Mouse (Mus musculus): ENCODE results near the gene Nxpe2. TPM values are rescaled to one million over a fixed set of nuclear protein-coding genes. Genes with fewer than 3 reads are reported as not detected.

Gene Nxpe2
- polyA plus RNA-seq, 1 experiment from 2014 or later = 3.2 TPM

GRCm38 (mm10) chr9:48298983-48299382, 54.3 kb downstream of the Nxpe2 start:
- H3K4me1 ChIP-seq (replicated peaks) = no peaks in the 10 kb centered on the region
- no peak overlapping the region for H3K27ac ChIP-seq (ENCODE audit: poor library complexity, severe bottlenecking)
- H3K4me2 ChIP-seq = no peak overlapping the region
- no peak for ATAC-seq (ENCODE audit: insufficient number of reproducible peaks, low FRiP score)
- WGBS = 82% methylated on average over 7 of the region's 7 CpGs
- H3K9ac ChIP-seq = no peak overlapping the region
- H3K9me3 ChIP-seq (replicated peaks) = no peaks in the 10 kb centered on the region
- no peaks in the 10 kb centered on the region for H3K27me3 ChIP-seq (replicated peaks)
- H3K36me3 ChIP-seq = no peaks in the 10 kb centered on the region
- H3K4me3 ChIP-seq = no peak overlapping the region

- H3K36me3 ChIP-seq = no peaks in the 10 kb centered on the region
- ATAC-seq (ENCODE audit: insufficient number of reproducible peaks, low FRiP score) = no peak
- no peaks in the 10 kb centered on the region for H3K9me3 ChIP-seq (replicated peaks)
- H3K4me2 ChIP-seq = no peak overlapping the region
- 62% methylated on average over 2 of the region's 2 CpGs for WGBS
- no peaks in the 10 kb centered on the region for H3K4me1 ChIP-seq (replicated peaks)
- H3K27ac ChIP-seq (ENCODE audit: poor library complexity, severe bottlenecking) = no peak overlapping the region
- H3K9ac ChIP-seq = no peak overlapping the region
- H3K27me3 ChIP-seq (replicated peaks) = no peaks in the 10 kb centered on the region
- no peak overlapping the region for H3K4me3 ChIP-seq
These were observed 58.5 kb downstream of the Nxpe2 start for GRCm38 (mm10) chr9:48294754-48295153.

GRCm38 (mm10) chr9:48290281-48290680, 63.0 kb downstream of the Nxpe2 start:
- no peaks in the 10 kb centered on the region for H3K36me3 ChIP-seq
- no peak for ATAC-seq (ENCODE audit: insufficient number of reproducible peaks, low FRiP score)
- 90% methylated on average over 1 of the region's 1 CpGs for WGBS
- no peak overlapping the region for H3K4me3 ChIP-seq
- no peaks in the 10 kb centered on the region for H3K9me3 ChIP-seq (replicated peaks)
- no peaks in the 10 kb centered on the region for H3K27me3 ChIP-seq (replicated peaks)
- no peak overlapping the region for H3K9ac ChIP-seq
- H3K27ac ChIP-seq (ENCODE audit: poor library complexity, severe bottlenecking) = no peak overlapping the region
- no peak overlapping the region for H3K4me2 ChIP-seq
- no peaks in the 10 kb centered on the region for H3K4me1 ChIP-seq (replicated peaks)

GRCm38 (mm10) chr9:48284221-48284620, 69.0 kb downstream of the Nxpe2 start:
- Histone ChIP-seq H3K4me2 (no peak overlapping the region), H3K9ac (no peak overlapping the region), H3K4me1 (replicated peaks) (no peaks in the 10 kb centered on the region), H3K4me3 (no peak overlapping the region), H3K36me3 (no peaks in the 10 kb centered on the region), H3K27me3 (replicated peaks) (no peaks in the 10 kb centered on the region), H3K27ac (ENCODE audit: poor library complexity, severe bottlenecking) (no peak overlapping the region), H3K9me3 (replicated peaks) (no peaks in the 10 kb centered on the region)
- WGBS = 79% methylated on average over 8 of the region's 8 CpGs
- no peak for ATAC-seq (ENCODE audit: insufficient number of reproducible peaks, low FRiP score)

GRCm38 (mm10) chr9:48276831-48277230, 76.4 kb downstream of the Nxpe2 start:
- no peaks in the 10 kb centered on the region for H3K9me3 ChIP-seq (replicated peaks)
- 84% methylated on average over 15 of the region's 15 CpGs for WGBS
- H3K4me3 ChIP-seq = no peak overlapping the region
- H3K9ac ChIP-seq = no peak overlapping the region
- no peaks in the 10 kb centered on the region for H3K4me1 ChIP-seq (replicated peaks)
- H3K4me2 ChIP-seq = no peak overlapping the region
- no peak for ATAC-seq (ENCODE audit: insufficient number of reproducible peaks, low FRiP score)
- no peak overlapping the region for H3K27ac ChIP-seq (ENCODE audit: poor library complexity, severe bottlenecking)
- no peaks in the 10 kb centered on the region for H3K36me3 ChIP-seq
- no peaks in the 10 kb centered on the region for H3K27me3 ChIP-seq (replicated peaks)

Other genes with a start within 250 kb of the Nxpe2 start
- 2.4 and 2.8 TPM in 2 replicates for gene Nxpe4, start 191.4 kb downstream of the Nxpe2 start, polyA plus RNA-seq (2016; fragmentation: Nextera tagmentation; extraction: Ambion mirVana)
- 96.4 and 102 TPM in 2 replicates for gene Rexo2, start 127.2 kb upstream of the Nxpe2 start, polyA plus RNA-seq (2016; fragmentation: Nextera tagmentation; extraction: Ambion mirVana)
- 86.0 and 91.2 TPM in 2 replicates for gene Rbm7, start 141.8 kb upstream of the Nxpe2 start, polyA plus RNA-seq (2016; fragmentation: Nextera tagmentation; extraction: Ambion mirVana)
- 33.4 and 33.8 TPM in 2 replicates for gene Gm5617, start 142.0 kb upstream of the Nxpe2 start, polyA plus RNA-seq (2016; fragmentation: Nextera tagmentation; extraction: Ambion mirVana)